Mouse (Mus musculus) limb, embryonic 11.5 days (tissue): ENCODE results near the gene Gm20379. TPM values are rescaled to one million over a fixed set of nuclear protein-coding genes. Genes with fewer than 3 reads are reported as not detected.

ENCODE experiments used
- polyA plus RNA-seq: library from polyadenylated mRNA; unstranded; fragments of >200 nt; fragmentation: Nextera tagmentation; extraction: Ambion mirVana; gene quantifications from 2 replicates; pipeline ENCODE4 v1.2.1, GENCODE M21; 2014

Gene Gm20379
- polyA plus RNA-seq, 1 experiment from 2014 or later = 1.3 TPM

Other genes starting within 250 kb of the Gm20379 start
- gene Rasgrf2, start 174.3 kb upstream of the Gm20379 start, polyA plus RNA-seq = 0.05 TPM in 1 of 2 replicates, not detected in the other
- gene Dhfr, start 48.7 kb downstream of the Gm20379 start, polyA plus RNA-seq = 28.5 and 30.1 TPM in 2 replicates
- gene Msh3, start 49.0 kb downstream of the Gm20379 start, polyA plus RNA-seq = 44.3 and 47.3 TPM in 2 replicates
- gene Ankrd34b, start 119.9 kb downstream of the Gm20379 start, polyA plus RNA-seq = 0.09 and 0.10 TPM in 2 replicates
- gene Fam151b, start 178.0 kb downstream of the Gm20379 start, polyA plus RNA-seq = 0.25 TPM in 1 of 2 replicates, not detected in the other
- gene Zfyve16, start 224.9 kb downstream of the Gm20379 start, polyA plus RNA-seq = 16.1 and 18.0 TPM in 2 replicates